Mouse (Mus musculus): ENCODE data around the gene Phf20.
"Not testable (repeated sequence)": the region's sequence is repeated elsewhere in the genome, so short reads cannot be mapped to it uniquely, and the experiment has no call there.

DNA sequence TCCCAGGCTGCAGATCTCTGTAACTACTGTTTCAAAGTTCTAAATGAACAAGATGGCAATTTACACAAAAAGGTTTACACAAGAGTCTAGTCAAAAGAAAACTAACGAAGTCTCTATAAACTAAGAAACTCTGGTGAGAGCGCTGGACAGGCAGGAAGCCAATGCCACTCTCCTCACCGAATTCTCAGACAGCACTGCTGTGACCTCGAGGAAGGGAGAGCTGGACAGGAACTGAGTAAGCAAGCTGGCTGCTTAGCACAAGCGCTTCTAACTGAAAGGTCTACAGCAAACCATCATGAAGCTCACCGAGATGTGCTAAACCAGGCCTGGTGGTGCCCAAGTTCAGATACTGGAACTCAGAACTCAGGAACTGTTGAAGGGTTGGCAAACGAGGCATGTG, 7.0 kb upstream of the Phf20 start:
- not testable (repeated sequence) for TF ChIP-seq ZC3H11A (IDR thresholded peaks at IDR 0.05; ENCODE audit: borderline replicate concordance, low read depth, low read length); CHD2 (IDR thresholded peaks at IDR 0.05; ENCODE audit: low read depth, low read length); HCFC1 (IDR thresholded peaks at IDR 0.05; ENCODE audit: borderline replicate concordance, insufficient read depth, low read length)

Measured in ES-E14 (cell line).